Mouse (Mus musculus): Measurements from ENCODE around the gene Sap30bp. TPM values are rescaled to one million over a fixed set of nuclear protein-coding genes. Genes with fewer than 3 reads are reported as not detected.
A peak's percentile ranks its signal among the peaks of the same experiment; 100 is the strongest.

Sap30bp gene
- polyA plus RNA-seq, 1 experiment from 2014 or later = 28.3 TPM

DNA sequence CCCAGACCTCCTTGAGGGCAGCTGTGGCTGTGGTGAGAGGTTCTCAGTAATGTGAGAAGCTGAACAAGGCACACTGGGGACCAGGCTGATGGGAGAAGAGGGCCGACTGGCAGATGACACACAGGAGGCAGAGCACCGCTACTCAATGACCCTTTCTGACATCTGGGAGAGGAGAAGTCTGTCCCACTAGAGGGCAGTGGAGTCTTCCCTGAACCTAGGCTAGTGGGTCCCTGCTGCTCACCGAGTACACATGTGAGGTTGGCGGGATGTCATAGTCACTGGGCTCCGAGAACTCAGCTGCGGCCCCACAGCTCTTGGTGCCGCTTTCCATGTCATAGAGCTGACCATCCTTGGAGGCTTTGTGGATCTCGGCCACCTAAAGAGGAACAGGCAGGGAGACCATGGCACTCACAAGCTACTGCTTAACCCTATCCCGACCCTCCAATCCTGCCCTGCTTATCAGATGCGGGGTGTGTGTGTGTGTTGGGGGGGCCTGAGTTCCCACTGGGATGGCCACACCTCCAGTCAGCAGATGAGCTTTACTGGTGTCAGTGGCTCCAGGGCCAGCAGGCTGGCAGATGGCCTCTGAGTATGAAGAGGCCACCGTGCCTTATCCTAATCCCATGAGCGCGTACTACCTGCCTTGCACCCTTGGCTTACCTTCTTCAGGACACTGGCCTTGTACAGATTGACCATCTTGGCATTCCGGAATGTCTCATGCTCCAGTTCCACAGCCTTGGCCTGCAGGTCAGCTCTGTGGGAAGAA, 38.1 kb upstream of the Sap30bp start:
- Histone ChIP-seq H3K9me3 (replicated peaks; ENCODE audit: control insufficient read depth, low read length) (no peaks in the 10 kb centered on the region), H3K4me2 (no peak overlapping the region), H3K27me3 (ENCODE audit: control insufficient read depth, insufficient read depth, low read length) (no peaks in the 10 kb centered on the region), H3K4me3 (ENCODE audit: low read depth, low read length) (no peak overlapping the region), H3K4me1 (ENCODE audit: control insufficient read depth, insufficient read depth, low read length) (peaks cover 19% of the 10 kb centered on the region), H3K9ac (ENCODE audit: low read depth, low read length) (no peak overlapping the region), H3K36me3 (ENCODE audit: control insufficient read depth, insufficient read depth, low read length) (peaks cover 8% of the 10 kb centered on the region), H3K27ac (ENCODE audit: low read depth, low read length) (no peak overlapping the region)
- 51% methylated on average over 14 of the region's 14 CpGs for WGBS (ENCODE audit: insufficient replicate concordance)
- ATAC-seq (replicated peaks; ENCODE audit: insufficient number of reproducible peaks, low FRiP score, low TSS enrichment) = no peak

DNA sequence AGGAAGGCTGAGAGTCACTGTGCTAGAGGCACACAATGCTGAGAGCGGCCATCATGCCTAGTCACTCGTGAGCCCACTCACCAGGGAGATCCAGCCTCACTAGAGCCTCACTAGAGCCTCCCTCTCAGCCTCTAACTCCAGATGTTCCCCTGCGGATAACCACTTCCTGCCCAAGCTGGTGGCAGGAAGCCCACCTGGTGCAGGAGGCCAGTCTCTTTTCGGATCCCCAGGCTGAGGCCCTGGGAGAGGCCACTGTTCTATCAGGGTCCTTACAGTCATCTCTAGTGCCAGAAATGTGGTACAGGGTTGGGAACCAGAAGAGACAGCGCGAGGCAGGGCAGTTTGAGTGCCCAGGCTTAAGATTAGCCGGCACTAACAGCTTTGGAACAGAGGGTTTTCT, 34.6 kb upstream of the Sap30bp start:
- H3K27me3 ChIP-seq (ENCODE audit: control insufficient read depth, insufficient read depth, low read length) = no peaks in the 10 kb centered on the region
- ATAC-seq (replicated peaks; ENCODE audit: insufficient number of reproducible peaks, low FRiP score, low TSS enrichment) = no peak
- WGBS (ENCODE audit: insufficient replicate concordance) = 82% methylated on average over 7 of the region's 7 CpGs
- no peak overlapping the region for H3K9ac ChIP-seq (ENCODE audit: low read depth, low read length)
- H3K27ac ChIP-seq (ENCODE audit: low read depth, low read length) = no peak overlapping the region
- H3K4me2 ChIP-seq = no peak overlapping the region; the same call in 1 of the 2 replicates
- H3K36me3 ChIP-seq (ENCODE audit: control insufficient read depth, insufficient read depth, low read length) = peaks cover 8% of the 10 kb centered on the region
- H3K9me3 ChIP-seq (replicated peaks; ENCODE audit: control insufficient read depth, low read length) = no peaks in the 10 kb centered on the region
- no peak overlapping the region for H3K4me3 ChIP-seq (ENCODE audit: low read depth, low read length)
- peaks cover 50% of the 10 kb centered on the region for H3K4me1 ChIP-seq (ENCODE audit: control insufficient read depth, insufficient read depth, low read length)

DNA sequence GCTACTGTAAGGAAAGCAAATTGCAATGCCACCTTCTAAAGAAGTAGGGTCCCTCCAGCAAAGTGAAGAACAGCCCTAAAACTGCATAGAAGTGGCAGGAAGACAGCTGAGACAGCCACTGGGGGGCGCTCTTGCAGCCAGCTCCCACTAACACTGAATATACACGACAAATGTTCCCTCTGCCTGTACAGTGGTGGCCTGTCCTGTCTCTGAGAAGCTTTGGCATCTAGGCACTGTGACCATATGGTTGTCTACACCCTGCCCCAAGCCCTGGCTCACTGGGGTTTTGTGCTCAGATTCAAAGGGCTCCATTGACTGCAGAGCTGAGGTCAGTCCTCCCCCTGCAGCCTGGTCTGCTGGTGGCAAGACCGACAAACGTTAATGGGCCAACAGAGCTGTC, 34.2 kb upstream of the Sap30bp start:
- peak overlapping the region; percentile 11; the same call in 1 of the 2 replicates for H3K4me2 ChIP-seq
- 16% methylated on average over 4 of the region's 4 CpGs for WGBS (ENCODE audit: insufficient replicate concordance)
- no peak overlapping the region for H3K27ac ChIP-seq (ENCODE audit: low read depth, low read length)
- no peaks in the 10 kb centered on the region for H3K27me3 ChIP-seq (ENCODE audit: control insufficient read depth, insufficient read depth, low read length)
- H3K4me3 ChIP-seq (ENCODE audit: low read depth, low read length) = no peak overlapping the region
- no peak overlapping the region for H3K9ac ChIP-seq (ENCODE audit: low read depth, low read length)
- H3K36me3 ChIP-seq (ENCODE audit: control insufficient read depth, insufficient read depth, low read length) = peaks cover 8% of the 10 kb centered on the region
- peaks cover 54% of the 10 kb centered on the region for H3K4me1 ChIP-seq (ENCODE audit: control insufficient read depth, insufficient read depth, low read length)
- H3K9me3 ChIP-seq (replicated peaks; ENCODE audit: control insufficient read depth, low read length) = no peaks in the 10 kb centered on the region
- no peak for ATAC-seq (replicated peaks; ENCODE audit: insufficient number of reproducible peaks, low FRiP score, low TSS enrichment)

DNA sequence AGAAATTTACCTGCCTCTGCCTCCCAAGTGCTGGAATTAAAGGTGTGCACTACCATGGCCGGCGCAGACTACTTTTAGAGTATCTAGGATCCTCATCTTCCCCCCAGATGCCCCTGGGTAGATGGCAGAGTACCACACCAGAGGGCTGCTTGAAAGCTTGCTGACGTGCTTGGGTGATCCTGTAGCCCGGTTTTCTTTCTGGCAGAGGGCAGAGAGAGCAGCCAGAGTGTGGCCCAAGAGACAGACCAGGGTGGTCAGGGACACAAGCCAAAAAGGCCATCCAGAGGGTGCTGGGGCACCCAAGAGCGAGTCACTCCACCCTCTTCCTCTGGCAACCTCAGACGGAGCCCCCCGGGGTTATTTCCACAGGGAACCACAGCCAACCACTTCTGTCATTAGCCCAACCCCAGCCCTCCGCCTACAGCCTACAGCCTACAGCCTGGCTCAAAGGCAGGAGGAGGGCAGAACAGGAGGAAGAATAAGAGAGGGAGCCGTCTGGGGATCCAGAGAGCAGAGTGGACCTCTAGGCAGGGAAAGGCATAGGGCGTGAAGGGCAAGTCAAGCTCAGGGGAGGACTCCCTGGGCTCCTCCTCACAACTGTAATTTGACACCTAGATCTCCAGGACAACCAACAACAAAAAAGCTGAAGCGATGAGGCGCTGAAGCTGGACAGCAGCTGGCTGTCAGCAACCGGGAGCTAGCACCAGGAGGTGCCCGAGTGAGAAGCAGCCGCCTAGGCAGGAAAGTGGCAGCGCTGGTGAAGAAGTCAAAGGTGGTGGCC, 33.4 kb upstream of the Sap30bp start, which contains the start of gene Smim5:
Gene Smim5 (plus strand): TSS at position 481 of the 781 bp plus-strand sequence.
- H3K4me2 ChIP-seq = peak within 1 kb of the TSS; percentile 67
- peaks cover 62% of the 10 kb centered on the region for H3K4me1 ChIP-seq (ENCODE audit: control insufficient read depth, insufficient read depth, low read length)
- peak within 1 kb of the TSS; percentile 95 for H3K27ac ChIP-seq (ENCODE audit: low read depth, low read length)
- H3K27me3 ChIP-seq (ENCODE audit: control insufficient read depth, insufficient read depth, low read length) = no peaks in the 10 kb centered on the region
- H3K36me3 ChIP-seq (ENCODE audit: control insufficient read depth, insufficient read depth, low read length) = peaks cover 4% of the 10 kb centered on the region
- WGBS (ENCODE audit: insufficient replicate concordance) = 24% methylated on average over 16 of the region's 16 CpGs
- no peaks in the 10 kb centered on the region for H3K9me3 ChIP-seq (replicated peaks; ENCODE audit: control insufficient read depth, low read length)
- H3K4me3 ChIP-seq (ENCODE audit: low read depth, low read length) = peak within 1 kb of the TSS; percentile 34
- H3K9ac ChIP-seq (ENCODE audit: low read depth, low read length) = peak within 1 kb of the TSS; percentile 58
- peak; percentile 58 for ATAC-seq (replicated peaks; ENCODE audit: insufficient number of reproducible peaks, low FRiP score, low TSS enrichment)

DNA sequence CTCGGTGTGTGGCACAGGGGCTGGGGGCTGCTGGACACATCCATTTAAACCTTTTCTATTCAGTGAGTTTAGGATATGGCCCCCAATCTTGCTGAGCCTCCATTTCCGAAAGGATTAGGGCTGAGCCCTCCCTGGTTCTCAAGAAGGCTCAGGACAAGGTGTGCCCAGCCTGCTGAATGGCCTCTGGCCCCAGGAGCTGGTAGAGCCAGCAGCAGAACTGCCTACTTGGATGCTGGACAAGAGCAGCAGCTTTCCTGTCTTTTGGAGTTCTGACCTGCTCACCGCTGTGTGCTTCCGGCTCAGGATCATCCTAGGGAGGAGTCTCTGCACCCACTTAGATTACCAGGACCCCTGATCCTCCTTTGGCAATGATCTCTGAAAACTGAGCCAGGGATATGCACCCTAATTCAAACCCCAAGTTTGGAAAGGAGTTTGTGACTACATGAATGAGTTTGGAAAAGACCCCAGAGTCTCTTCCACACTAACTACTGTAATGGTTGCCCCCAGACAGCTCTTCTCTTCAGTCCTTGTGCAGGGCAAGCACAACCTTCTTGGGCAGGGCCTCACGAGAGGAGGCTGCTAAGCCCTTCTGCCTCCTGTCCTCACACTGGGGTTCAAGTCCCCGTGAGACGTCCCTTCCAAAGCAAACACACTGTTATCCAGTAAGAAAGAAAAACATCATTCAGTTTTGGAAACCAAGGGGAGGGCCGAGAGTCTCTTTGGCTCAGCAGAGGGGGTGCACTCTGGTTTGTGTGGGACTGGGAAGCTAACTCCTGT, 32.3 kb upstream of the Sap30bp start:
- Histone ChIP-seq H3K27ac (ENCODE audit: low read depth, low read length) (peak overlapping the region; percentile 95), H3K4me1 (ENCODE audit: control insufficient read depth, insufficient read depth, low read length) (peaks cover 73% of the 10 kb centered on the region), H3K4me2 (peak overlapping the region; percentile 67), H3K36me3 (ENCODE audit: control insufficient read depth, insufficient read depth, low read length) (peaks cover 4% of the 10 kb centered on the region), H3K9ac (ENCODE audit: low read depth, low read length) (peak overlapping the region; percentile 58), H3K9me3 (replicated peaks; ENCODE audit: control insufficient read depth, low read length) (no peaks in the 10 kb centered on the region), H3K4me3 (ENCODE audit: low read depth, low read length) (peak overlapping the region; percentile 34), H3K27me3 (ENCODE audit: control insufficient read depth, insufficient read depth, low read length) (no peaks in the 10 kb centered on the region)
- 63% methylated on average over 8 of the region's 8 CpGs for whole genome bisulfite sequencing (ENCODE audit: insufficient replicate concordance)
- ATAC-seq (replicated peaks; ENCODE audit: insufficient number of reproducible peaks, low FRiP score, low TSS enrichment) = no peak

DNA sequence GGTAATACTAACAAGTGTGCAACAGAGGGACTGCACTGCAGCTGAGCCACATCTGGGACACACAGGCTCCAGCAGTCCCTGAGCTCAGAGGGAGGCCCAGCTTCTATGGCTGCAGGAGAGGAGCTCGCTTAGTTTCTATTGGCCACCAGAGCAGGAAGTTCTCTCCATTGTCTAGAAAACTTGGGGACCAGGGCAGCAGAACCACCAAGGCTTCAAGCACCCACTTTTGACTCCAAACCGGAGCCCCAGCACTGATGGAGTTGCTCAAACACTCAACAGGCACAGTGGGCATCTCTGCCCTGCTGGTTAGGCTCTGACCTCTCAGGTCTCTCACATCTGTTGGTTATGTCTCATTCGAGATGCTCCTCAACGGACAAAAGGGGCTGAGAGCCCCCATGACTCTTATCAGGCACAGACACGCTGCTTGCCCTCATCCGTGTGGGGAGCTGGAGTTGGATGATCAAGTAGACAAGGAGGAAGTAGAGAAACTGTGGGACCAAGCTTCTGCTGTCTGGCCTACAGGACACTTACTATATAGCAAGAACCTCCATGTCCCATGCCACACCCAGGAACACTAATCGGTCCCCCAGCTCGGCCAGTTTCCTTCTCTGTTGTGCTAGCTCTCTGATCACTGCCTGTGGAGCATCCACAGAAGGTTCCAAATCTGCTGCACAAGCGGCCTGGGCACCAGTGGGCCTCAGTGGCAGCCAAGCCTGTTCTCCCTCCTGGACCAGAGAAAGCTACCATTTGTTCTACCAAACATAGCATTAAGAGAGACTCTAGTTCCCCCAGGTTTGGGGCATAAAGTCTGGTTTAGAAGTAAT, 31.5 kb upstream of the Sap30bp start:
- H3K27me3 ChIP-seq (ENCODE audit: control insufficient read depth, insufficient read depth, low read length) = no peaks in the 10 kb centered on the region
- ATAC-seq (replicated peaks; ENCODE audit: insufficient number of reproducible peaks, low FRiP score, low TSS enrichment) = no peak
- H3K4me2 ChIP-seq = peak overlapping the region; percentile 67
- peak overlapping the region; percentile 34; the same call in 1 of the 2 replicates for H3K4me3 ChIP-seq (ENCODE audit: low read depth, low read length)
- H3K9ac ChIP-seq (ENCODE audit: low read depth, low read length) = peak overlapping the region; percentile 58
- no peaks in the 10 kb centered on the region for H3K9me3 ChIP-seq (replicated peaks; ENCODE audit: control insufficient read depth, low read length)
- 61% methylated on average over 9 of the region's 9 CpGs for WGBS (ENCODE audit: insufficient replicate concordance)
- H3K4me1 ChIP-seq (ENCODE audit: control insufficient read depth, insufficient read depth, low read length) = peaks cover 78% of the 10 kb centered on the region
- peak overlapping the region; percentile 95 for H3K27ac ChIP-seq (ENCODE audit: low read depth, low read length)
- H3K36me3 ChIP-seq (ENCODE audit: control insufficient read depth, insufficient read depth, low read length) = peaks cover 4% of the 10 kb centered on the region

DNA sequence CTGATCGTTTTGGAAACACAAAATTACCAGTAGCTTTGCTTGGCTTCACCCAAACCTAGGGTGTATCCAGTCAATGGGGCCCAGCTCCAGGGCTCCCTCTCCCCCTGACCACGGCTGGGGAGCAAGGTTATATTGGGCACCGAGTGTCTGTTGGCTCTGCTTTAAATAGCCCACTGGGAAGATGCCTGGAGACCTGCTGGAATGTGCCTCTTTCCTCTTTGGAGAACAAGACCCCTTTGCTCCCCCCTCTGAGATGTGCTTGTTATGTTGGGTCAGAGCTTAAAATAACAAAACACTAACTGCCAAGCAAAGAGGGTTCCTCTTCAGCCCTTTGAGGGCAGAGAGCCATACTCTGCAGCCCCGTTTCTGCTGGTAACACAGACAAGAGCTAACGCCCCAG, 30.9 kb upstream of the Sap30bp start:
- peak overlapping the region; percentile 64 for H3K9ac ChIP-seq (ENCODE audit: low read depth, low read length)

More for the DNA sequence above, 30.9 kb upstream of the Sap30bp start:
- Histone ChIP-seq H3K27ac (ENCODE audit: low read depth, low read length) (peak overlapping the region; percentile 95), H3K27me3 (ENCODE audit: control insufficient read depth, insufficient read depth, low read length) (no peaks in the 10 kb centered on the region), H3K4me3 (ENCODE audit: low read depth, low read length) (peak overlapping the region; percentile 2; the same call in 1 of the 2 replicates), H3K9me3 (replicated peaks; ENCODE audit: control insufficient read depth, low read length) (no peaks in the 10 kb centered on the region), H3K4me2 (peak overlapping the region; percentile 67), H3K4me1 (ENCODE audit: control insufficient read depth, insufficient read depth, low read length) (peaks cover 81% of the 10 kb centered on the region), H3K36me3 (ENCODE audit: control insufficient read depth, insufficient read depth, low read length) (no peaks in the 10 kb centered on the region)
- ATAC-seq (replicated peaks; ENCODE audit: insufficient number of reproducible peaks, low FRiP score, low TSS enrichment) = no peak
- WGBS (ENCODE audit: insufficient replicate concordance) = 50% methylated on average over 5 of the region's 5 CpGs
